Mouse (Mus musculus): ENCODE measurements around the gene Ube2q2.

- TF ChIP-seq FLI1 (IDR thresholded peaks at IDR 0.05; ENCODE audit: low read length) (no peak), GATA1 (IDR thresholded peaks at IDR 0.05; ENCODE audit: borderline replicate concordance, low read length) (no peak)
Measured at GRCm38 (mm10) chr9:55215648-55216047, 67.0 kb downstream of the Ube2q2 start.

Measured in megakaryocyte, embryonic 14.5 days (primary cell).